In genomic region chr19:53577025-53577800, GRCm38 (mm10) we compare ENCODE assay signal across 10 mouse cellular contexts. TPM values are rescaled to one million over a fixed set of nuclear protein-coding genes. Genes with fewer than 3 reads are reported as not detected.
A peak's percentile ranks its signal among the peaks of the same experiment; 100 is the strongest.
DNase-seq lines count a peak whose midpoint lies in the region; ATAC-seq lines count a peak whose summit lies in the region.
"Had no signal": no experiment of that assay in that cellular context is flagged by ENCODE, and none has a peak within 500 bp of the region (broad histone marks: within the 10 kb centered on the region; RNA-seq: fewer than 3 reads in every experiment).

No protein-coding gene starts in this region.

- no peak overlapping the region; the same call in 1 of the 2 replicates for H3K9ac ChIP-seq in heart, embryonic 16.5 days (ENCODE audit: low read length)
- H3K9ac ChIP-seq: neural tube, embryonic 12.5 days had no signal

- H3K4me1 ChIP-seq in heart, embryonic 16.5 days (ENCODE audit: control insufficient read depth, insufficient read depth, low read length) = peaks cover 31% of the 10 kb centered on the region
- H3K4me1 ChIP-seq: neural tube, embryonic 12.5 days had no signal

- H3K27ac ChIP-seq in heart, embryonic 16.5 days (ENCODE audit: low read length) = peak overlapping the region; percentile 18; the same call in 1 of the 2 replicates
- H3K27ac ChIP-seq: neural tube, embryonic 12.5 days had no signal

- no peaks in the 10 kb centered on the region for H3K27me3 ChIP-seq in heart, embryonic 16.5 days (ENCODE audit: control insufficient read depth, insufficient read depth, low read length)
- H3K27me3 ChIP-seq: neural tube, embryonic 12.5 days had no signal

- WGBS in heart, embryonic 16.5 days = 44% methylated on average over 11 of the region's 11 CpGs

- no peak for DNase-seq in heart, adult 9 months (ENCODE audit: low spot score in 2 of 2)
- DNase-seq in R1 (ENCODE audit: low read depth, low spot score) = peak; percentile 16
- peak; percentile 16 for DNase-seq in brain, adult 2 months (ENCODE audit: low read depth, low spot score)
- peak; percentile 61 to 79 for DNase-seq in kidney, postnatal 36 days
- no peak for DNase-seq in spleen, postnatal 36 days (ENCODE audit: low spot score in 2 of 2)
- DNase-seq: gastrocnemius, postnatal 14 days; right cerebral cortex, postnatal 4 days had no signal

- no peaks in the 10 kb centered on the region for H3K36me3 ChIP-seq in heart, embryonic 16.5 days (ENCODE audit: control insufficient read depth, insufficient read depth)
- H3K36me3 ChIP-seq: neural tube, embryonic 12.5 days had no signal

- ATAC-seq in heart, embryonic 16.5 days (replicated peaks; ENCODE audit: extremely low read depth, insufficient read depth, low FRiP score) = no peak
- no peak for ATAC-seq in activated CD4-positive, CD25-positive, alpha-beta regulatory T cell, adult 4 months

- peak overlapping the region; percentile 48; the same call in 1 of the 2 replicates for H3K4me2 ChIP-seq in heart, embryonic 16.5 days (ENCODE audit: low read depth, low read length)
- H3K4me2 ChIP-seq: neural tube, embryonic 12.5 days had no signal

- H3K4me3 ChIP-seq in heart, embryonic 16.5 days (ENCODE audit: low read length) = no peak overlapping the region
- H3K4me3 ChIP-seq: neural tube, embryonic 12.5 days had no signal

- no peaks in the 10 kb centered on the region for H3K9me3 ChIP-seq in heart, embryonic 16.5 days (replicated peaks; ENCODE audit: control insufficient read depth, low read length)
- H3K9me3 ChIP-seq: neural tube, embryonic 12.5 days had no signal

RNA-seq across cellular contexts. Expression of gene Nutf2-ps1, which starts 11.7 kb away (rescaled TPM):
- polyA plus RNA-seq in heart, embryonic 16.5 days (2015; fragmentation: Nextera tagmentation; extraction: Ambion mirVana) = 260 and 349 TPM in 2 replicates
- 100 to 1,000 TPM; 157 to 194 TPM for polyA plus RNA-seq in activated CD4-positive, CD25-positive, alpha-beta regulatory T cell, adult 4 months (2017; shearing (Covaris generic))

RNA-seq across cellular contexts. Expression of gene Smc3, which starts 23.0 kb away (rescaled TPM):
- 36.5 and 42.5 TPM in 2 replicates for polyA plus RNA-seq in heart, embryonic 16.5 days (2015; fragmentation: Nextera tagmentation; extraction: Ambion mirVana)
- polyA plus RNA-seq in activated CD4-positive, CD25-positive, alpha-beta regulatory T cell, adult 4 months (2017; shearing (Covaris generic)) = 10 to 100 TPM; 35.7 to 38.4 TPM

RNA-seq across cellular contexts. Expression of gene Dusp5, which starts 48.3 kb away (rescaled TPM):
- 9.0 and 11.5 TPM in 2 replicates for polyA plus RNA-seq in heart, embryonic 16.5 days (2015; fragmentation: Nextera tagmentation; extraction: Ambion mirVana)
- polyA plus RNA-seq in activated CD4-positive, CD25-positive, alpha-beta regulatory T cell, adult 4 months (2017; shearing (Covaris generic)) = 10 to 100 TPM; 10.2 to 11.4 TPM

Comparison
In these comparisons a context has a peak if more than half of its experiments do, and no peak if none do; other contexts are left out.
1. DNase-seq: peak in R1 (single experiment), brain, adult 2 months (single experiment) and kidney, postnatal 36 days (2 of 2); none in heart, adult 9 months (0 of 2) and spleen, postnatal 36 days (0 of 2).